Mouse (Mus musculus): ENCODE measurements at regions not wholly inside any gene's neighbourhood (a gene's known extent, or its start where the extent isn't known, plus 50 kb on each side); places are given as distances from the start of the nearest gene placed in this dataset.
A peak's percentile ranks its signal among the peaks of the same experiment; 100 is the strongest.

GRCm38 (mm10) chr4:32074399-32075296, 110.8 kb downstream of the Map3k7 start:
- Histone ChIP-seq H3K4me3 (ENCODE audit: low read depth, low read length) (no peak overlapping the region), H3K9me3 (ENCODE audit: low read length) (no peaks in the 10 kb centered on the region), H3K9ac (replicated peaks; ENCODE audit: low read depth) (no peak overlapping the region), H3K4me1 (ENCODE audit: insufficient read depth, low read depth, low read length) (no peaks in the 10 kb centered on the region), H3K27ac (ENCODE audit: low read length) (no peak overlapping the region), H3K4me2 (replicated peaks; ENCODE audit: low read depth, low read length) (peak overlapping the region; percentile 17; the same call in 1 of the 2 replicates), H3K27me3 (replicated peaks; ENCODE audit: insufficient read depth, low read length) (no peaks in the 10 kb centered on the region), H3K36me3 (ENCODE audit: insufficient read depth, low read length) (no peaks in the 10 kb centered on the region)
- TF ChIP-seq CTCF (IDR thresholded peaks at IDR 0.05) (no peak), EP300 (IDR thresholded peaks at IDR 0.05) (no peak)
- DNase-seq (ENCODE audit: low spot score) (no peak), ATAC-seq (peak; percentile 40; the same call in 1 of the 2 replicates)
- 25% methylated on average over 22 of the region's 22 CpGs for WGBS

GRCm38 (mm10) chr4:32076391-32076925, 112.6 kb downstream of the Map3k7 start:
- Histone ChIP-seq H3K4me2 (replicated peaks; ENCODE audit: low read depth, low read length) (no peak overlapping the region), H3K9me3 (ENCODE audit: low read length) (no peaks in the 10 kb centered on the region), H3K36me3 (ENCODE audit: insufficient read depth, low read length) (no peaks in the 10 kb centered on the region), H3K27ac (ENCODE audit: low read length) (no peak overlapping the region), H3K27me3 (replicated peaks; ENCODE audit: insufficient read depth, low read length) (no peaks in the 10 kb centered on the region), H3K9ac (replicated peaks; ENCODE audit: low read depth) (no peak overlapping the region), H3K4me3 (ENCODE audit: low read depth, low read length) (no peak overlapping the region), H3K4me1 (ENCODE audit: insufficient read depth, low read depth, low read length) (no peaks in the 10 kb centered on the region)
- no peak for TF ChIP-seq EP300 (IDR thresholded peaks at IDR 0.05)
- no peak for TF ChIP-seq CTCF (IDR thresholded peaks at IDR 0.05)
- ATAC-seq (no peak), DNase-seq (ENCODE audit: low spot score) (no peak)
- 70% methylated on average over 12 of the region's 12 CpGs for WGBS

GRCm38 (mm10) chr4:32083456-32083855, 119.6 kb downstream of the Map3k7 start:
- ATAC-seq: no peak
- Histone ChIP-seq H3K36me3 (ENCODE audit: insufficient read depth, low read length) (no peaks in the 10 kb centered on the region), H3K4me3 (ENCODE audit: low read depth, low read length) (no peak overlapping the region), H3K27me3 (replicated peaks; ENCODE audit: insufficient read depth, low read length) (no peaks in the 10 kb centered on the region), H3K27ac (ENCODE audit: low read length) (no peak overlapping the region), H3K9ac (replicated peaks; ENCODE audit: low read depth) (no peak overlapping the region), H3K4me1 (ENCODE audit: insufficient read depth, low read depth, low read length) (no peaks in the 10 kb centered on the region), H3K9me3 (ENCODE audit: low read length) (no peaks in the 10 kb centered on the region), H3K4me2 (replicated peaks; ENCODE audit: low read depth, low read length) (no peak overlapping the region)
- TF ChIP-seq CTCF (IDR thresholded peaks at IDR 0.05) (no peak), EP300 (IDR thresholded peaks at IDR 0.05) (no peak)
- 68% methylated on average over 8 of the region's 8 CpGs for WGBS
- DNase-seq (ENCODE audit: low spot score): no peak

GRCm38 (mm10) chr4:32084250-32084869, 120.5 kb downstream of the Map3k7 start:
- Histone ChIP-seq H3K36me3 (ENCODE audit: insufficient read depth, low read length) (no peaks in the 10 kb centered on the region), H3K27ac (ENCODE audit: low read length) (no peak overlapping the region), H3K4me3 (ENCODE audit: low read depth, low read length) (no peak overlapping the region), H3K9ac (replicated peaks; ENCODE audit: low read depth) (no peak overlapping the region), H3K4me1 (ENCODE audit: insufficient read depth, low read depth, low read length) (no peaks in the 10 kb centered on the region), H3K4me2 (replicated peaks; ENCODE audit: low read depth, low read length) (no peak overlapping the region), H3K27me3 (replicated peaks; ENCODE audit: insufficient read depth, low read length) (no peaks in the 10 kb centered on the region), H3K9me3 (ENCODE audit: low read length) (no peaks in the 10 kb centered on the region)
- ATAC-seq: no peak
- no peak for TF ChIP-seq CTCF (IDR thresholded peaks at IDR 0.05)
- TF ChIP-seq EP300 (IDR thresholded peaks at IDR 0.05): no peak
- WGBS: 88% methylated on average over 10 of the region's 10 CpGs
- no peak for DNase-seq (ENCODE audit: low spot score)

GRCm38 (mm10) chr4:32085040-32085439, 121.1 kb downstream of the Map3k7 start:
- Histone ChIP-seq H3K27ac (ENCODE audit: low read length) (no peak overlapping the region), H3K4me1 (ENCODE audit: insufficient read depth, low read depth, low read length) (no peaks in the 10 kb centered on the region), H3K27me3 (replicated peaks; ENCODE audit: insufficient read depth, low read length) (no peaks in the 10 kb centered on the region), H3K9me3 (ENCODE audit: low read length) (no peaks in the 10 kb centered on the region), H3K4me2 (replicated peaks; ENCODE audit: low read depth, low read length) (no peak overlapping the region), H3K9ac (replicated peaks; ENCODE audit: low read depth) (no peak overlapping the region), H3K4me3 (ENCODE audit: low read depth, low read length) (no peak overlapping the region), H3K36me3 (ENCODE audit: insufficient read depth, low read length) (no peaks in the 10 kb centered on the region)
- ATAC-seq (no peak), DNase-seq (ENCODE audit: low spot score) (no peak)
- 97% methylated on average over 2 of the region's 2 CpGs for WGBS
- TF ChIP-seq CTCF (IDR thresholded peaks at IDR 0.05) (no peak), EP300 (IDR thresholded peaks at IDR 0.05) (no peak)

- no peaks in the 10 kb centered on the region for H3K4me1 ChIP-seq (ENCODE audit: insufficient read depth, low read depth, low read length)
- WGBS: 84% methylated on average over 10 of the region's 10 CpGs
- DNase-seq (ENCODE audit: low spot score) (no peak), ATAC-seq (no peak)
- H3K27me3 ChIP-seq (replicated peaks; ENCODE audit: insufficient read depth, low read length): no peaks in the 10 kb centered on the region
- H3K4me3 ChIP-seq (ENCODE audit: low read depth, low read length): no peak overlapping the region
- TF ChIP-seq CTCF (IDR thresholded peaks at IDR 0.05): no peak
- TF ChIP-seq EP300 (IDR thresholded peaks at IDR 0.05): no peak
- no peaks in the 10 kb centered on the region for H3K36me3 ChIP-seq (ENCODE audit: insufficient read depth, low read length)
- no peaks in the 10 kb centered on the region for H3K9me3 ChIP-seq (ENCODE audit: low read length)
- no peak overlapping the region for H3K4me2 ChIP-seq (replicated peaks; ENCODE audit: low read depth, low read length)
- no peak overlapping the region for H3K27ac ChIP-seq (ENCODE audit: low read length)
- no peak overlapping the region for H3K9ac ChIP-seq (replicated peaks; ENCODE audit: low read depth)
Observed at GRCm38 (mm10) chr4:32091086-32091485, 127.2 kb downstream of the Map3k7 start.

Data from lung, postnatal 0 days (tissue).